Mouse (Mus musculus) spleen, postnatal 0 days (tissue): ENCODE results near the gene Btnl10. TPM values are rescaled to one million over a fixed set of nuclear protein-coding genes. Genes with fewer than 3 reads are reported as not detected.

Experiments used
- polyA plus RNA-seq: library from polyadenylated mRNA; unstranded; fragments of >200 nt; fragmentation: Nextera tagmentation; extraction: Ambion mirVana; gene quantifications from 2 replicates; pipeline ENCODE4 v1.2.1, GENCODE M21; 2015

The Btnl10 gene
- 22.2 and 26.7 TPM in 2 replicates for polyA plus RNA-seq

DNA sequence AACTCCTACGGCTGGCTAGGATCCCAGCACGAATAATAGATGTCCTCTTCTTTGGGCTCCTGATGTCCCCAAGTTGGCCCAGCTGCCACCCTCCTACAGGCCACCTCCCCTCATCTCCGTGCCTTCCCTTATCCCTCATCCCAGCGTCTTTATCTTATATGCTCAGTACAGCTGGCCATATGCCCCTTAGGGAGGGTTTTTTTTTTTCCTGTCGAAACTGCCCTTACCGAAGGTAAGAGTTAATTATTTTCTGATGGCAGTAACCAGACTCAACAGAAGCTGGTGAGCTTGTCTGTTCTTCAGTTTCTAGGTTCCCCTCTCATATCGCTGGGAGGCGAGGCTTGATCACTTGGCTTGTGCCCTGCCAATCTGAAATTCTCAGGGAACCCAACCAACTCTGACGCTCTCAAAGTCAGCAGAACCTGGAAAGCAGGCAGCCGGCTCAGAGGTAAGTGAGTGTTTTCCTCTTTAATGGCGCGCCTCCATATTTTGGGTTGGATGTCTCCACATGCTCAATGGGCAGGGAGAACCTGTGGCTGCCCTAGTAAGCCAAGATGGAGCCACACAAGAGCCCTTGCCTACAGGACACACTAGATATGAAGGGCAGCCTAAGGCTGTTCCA lies at the start of gene Btnl10:
Btnl10 (plus strand) TSS at position 164 of the 622 bp plus-strand sequence.

GRCm38 (mm10) chr11:58903511-58904409 lies 13.9 kb upstream of the Btnl10 start, which contains the start of gene Zfp39:
Gene Zfp39, minus strand, starts transcription at chr11:58904225.

DNA sequence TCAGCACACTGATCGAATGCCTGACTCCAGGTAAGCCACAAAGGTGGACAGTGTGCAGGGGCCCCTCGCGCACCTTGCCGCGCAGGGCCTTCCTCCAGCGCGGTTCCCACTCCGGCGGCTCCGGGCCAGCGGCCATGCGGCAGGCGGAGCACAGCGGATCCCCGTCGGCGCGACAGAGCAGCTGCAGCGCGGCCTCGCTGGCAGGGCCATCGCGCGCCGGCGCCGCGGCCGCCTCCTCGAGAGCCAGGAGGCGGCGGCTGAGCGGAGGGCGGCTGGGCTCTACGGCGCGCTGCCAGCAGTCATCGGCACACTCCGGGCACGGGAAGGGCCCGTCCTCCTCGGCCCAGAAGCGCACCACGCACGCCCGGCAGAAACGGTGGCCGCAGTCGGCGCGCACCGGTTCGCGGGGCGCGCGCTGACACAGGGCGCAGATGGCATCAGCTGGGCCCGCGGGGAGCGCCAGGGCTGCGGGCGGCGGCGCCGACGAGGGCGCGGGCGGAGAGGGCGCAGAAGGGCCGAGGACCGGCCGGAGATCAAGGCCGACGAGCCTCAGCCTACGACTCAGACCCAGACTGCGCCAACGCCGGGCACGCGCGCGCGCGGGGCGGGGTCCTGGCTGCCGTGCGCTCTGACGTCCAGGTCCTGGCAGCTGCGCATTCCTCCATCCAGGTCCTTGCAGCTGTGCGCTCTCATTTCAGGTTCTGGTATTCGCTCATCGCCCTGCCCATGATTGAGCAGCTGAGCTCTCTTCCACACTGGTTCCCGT lies 20.8 kb downstream of the Btnl10 start, which contains the start of gene Rnf187:
Rnf187 (minus strand) TSS at position 595 of the 766 bp plus-strand sequence.

DNA sequence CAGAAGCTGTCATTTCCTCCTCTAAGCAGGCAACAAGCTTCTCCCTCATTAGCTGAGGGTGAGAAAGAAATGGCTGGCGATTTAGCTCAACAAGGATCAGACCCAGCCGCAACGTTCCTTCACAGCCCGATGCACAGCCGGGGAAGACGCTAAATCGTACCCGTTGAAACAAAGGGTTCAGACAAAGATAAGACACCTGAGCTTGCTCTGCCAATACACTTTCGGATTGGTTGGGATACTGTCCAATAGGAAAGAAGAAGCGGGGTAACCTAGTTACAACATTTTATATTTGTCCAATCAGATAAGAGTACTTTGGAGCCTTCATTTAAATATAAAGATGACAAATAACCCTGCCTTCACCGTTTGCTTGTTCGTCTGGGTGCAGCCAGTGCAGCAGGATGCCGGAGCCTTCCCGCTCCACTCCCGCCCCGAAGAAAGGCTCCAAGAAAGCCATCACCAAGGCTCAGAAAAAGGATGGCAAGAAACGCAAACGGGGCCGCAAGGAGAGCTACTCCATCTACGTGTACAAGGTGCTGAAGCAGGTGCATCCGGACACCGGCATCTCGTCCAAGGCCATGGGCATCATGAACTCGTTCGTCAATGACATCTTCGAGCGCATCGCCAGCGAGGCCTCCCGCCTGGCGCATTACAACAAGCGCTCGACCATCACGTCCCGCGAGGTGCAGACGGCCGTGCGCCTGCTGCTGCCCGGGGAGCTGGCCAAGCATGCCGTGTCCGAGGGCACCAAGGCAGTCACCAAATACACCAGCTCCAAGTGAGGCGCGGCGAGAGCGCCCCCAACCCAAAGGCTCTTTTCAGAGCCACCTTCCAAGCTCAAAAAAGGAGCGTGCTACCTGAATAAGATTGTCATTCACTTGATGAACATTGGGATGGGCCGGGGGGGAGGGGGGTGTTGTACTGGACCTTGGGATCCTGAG lies 31.1 kb downstream of the Btnl10 start, which contains the start of gene Hist3h2ba:
Hist3h2ba (plus strand) TSS at position 379 of the 938 bp plus-strand sequence.

GRCm38 (mm10) chr11:58954420-58955142 lies 36.9 kb downstream of the Btnl10 start, which contains the start of the genes Hist3h2a and Trim17:
Gene Hist3h2a, plus strand, starts transcription at chr11:58954685.
Gene Trim17, plus strand, starts transcription at chr11:58954685.

Other genes starting within 250 kb of the Btnl10 start
- not detected in 2 replicates for gene Olfr320, start 236.8 kb upstream of the Btnl10 start, polyA plus RNA-seq
- not detected in 2 replicates for gene Olfr319, start 218.7 kb upstream of the Btnl10 start, polyA plus RNA-seq
- not detected in 2 replicates for gene Olfr318, start 193.9 kb upstream of the Btnl10 start, polyA plus RNA-seq
- gene Olfr317, start 178.7 kb upstream of the Btnl10 start, polyA plus RNA-seq = not detected in 2 replicates
- gene Olfr316, start 165.2 kb upstream of the Btnl10 start, polyA plus RNA-seq = not detected in 2 replicates
- not detected in 2 replicates for gene Olfr315, start 144.7 kb upstream of the Btnl10 start, polyA plus RNA-seq
- gene Olfr314, start 135.0 kb upstream of the Btnl10 start, polyA plus RNA-seq = not detected in 2 replicates
- not detected in 2 replicates for gene Fam183b, start 115.9 kb upstream of the Btnl10 start, polyA plus RNA-seq
- not detected in 2 replicates for gene Olfr313, start 102.9 kb upstream of the Btnl10 start, polyA plus RNA-seq
- gene Olfr312, start 88.7 kb upstream of the Btnl10 start, polyA plus RNA-seq = not detected in 2 replicates
- not detected in 2 replicates for gene Olfr311, start 78.7 kb upstream of the Btnl10 start, polyA plus RNA-seq
- 2.7 and 3.0 TPM in 2 replicates for gene Gm12258, start 70.8 kb upstream of the Btnl10 start, polyA plus RNA-seq
- gene 2810021J22Rik, start 50.7 kb upstream of the Btnl10 start, polyA plus RNA-seq = 2.2 and 4.1 TPM in 2 replicates
- gene Zfp39, start 13.7 kb upstream of the Btnl10 start, polyA plus RNA-seq = 6.0 and 6.6 TPM in 2 replicates
- 175 TPM in 2 replicates for gene Rnf187, start 21.0 kb downstream of the Btnl10 start, polyA plus RNA-seq
- gene Hist3h2ba, start 31.0 kb downstream of the Btnl10 start, polyA plus RNA-seq = 14.6 and 17.4 TPM in 2 replicates
- 26.0 and 27.0 TPM in 2 replicates for gene Hist3h2a, start 36.8 kb downstream of the Btnl10 start, polyA plus RNA-seq
- 0.08 and 0.17 TPM in 2 replicates for gene Trim17, start 36.8 kb downstream of the Btnl10 start, polyA plus RNA-seq
- 14.6 and 17.4 TPM in 2 replicates for gene Trim11, start 60.2 kb downstream of the Btnl10 start, polyA plus RNA-seq
- gene Obscn, start 218.5 kb downstream of the Btnl10 start, polyA plus RNA-seq = 0.17 and 0.22 TPM in 2 replicates
- gene Iba57, start 245.8 kb downstream of the Btnl10 start, polyA plus RNA-seq = 11.9 and 14.3 TPM in 2 replicates